Mouse (Mus musculus) liver, embryonic 11.5 days (tissue): ENCODE measurements at regions not wholly inside any gene's neighbourhood (a gene's known extent, or its start where the extent isn't known, plus 50 kb on each side); places are given as distances from the start of the nearest gene placed in this dataset.

Experiments used
- ATAC-seq: fragments of 200-750 bp; cut with Nextera tagmentation; replicated peaks from 2 replicates; pipeline ENCODE4 v1.8.0; 2017; ENCODE audit warnings: moderate number of reproducible peaks, mild to moderate bottlenecking, moderate TSS enrichment, moderate library complexity; ENCODE audit not compliant: low FRiP score
- DNase-seq: peaks from one replicate; pipeline ENCODE4 v3.0.0-alpha.2; 2017; ENCODE audit warnings: low spot score
- H3K27ac ChIP-seq: fragments of 300-500 bp; sonication (generic); 2 replicates; pipeline ENCODE4 v1.5.1; 2014; ENCODE audit warnings: mild to moderate bottlenecking, low read depth, low read length, control low read depth
- H3K27me3 ChIP-seq: fragments of 300-500 bp; sonication (generic); replicated peaks from 2 replicates; pipeline ENCODE4 v1.6.1; 2014; ENCODE audit warnings: low read length, mixed read lengths; ENCODE audit not compliant: control insufficient read depth, insufficient read depth
- H3K36me3 ChIP-seq: fragments of 300-500 bp; sonication (generic); 2 replicates; pipeline ENCODE4 v1.6.1; 2014; ENCODE audit warnings: mild to moderate bottlenecking, low read length, moderate library complexity, mixed read lengths; ENCODE audit not compliant: control insufficient read depth, insufficient read depth
- H3K4me1 ChIP-seq: fragments of 300-500 bp; sonication (generic); replicated peaks from 2 replicates; pipeline ENCODE4 v1.6.1; 2014; ENCODE audit warnings: low read length, mixed read lengths; ENCODE audit not compliant: control insufficient read depth, insufficient read depth
- H3K4me2 ChIP-seq: fragments of 300-500 bp; sonication (generic); 2 replicates; pipeline ENCODE4 v1.6.1; 2014; ENCODE audit warnings: mild to moderate bottlenecking, control low read depth, moderate library complexity
- H3K4me3 ChIP-seq: fragments of 300-500 bp; sonication (generic); 2 replicates; pipeline ENCODE4 v1.5.1; 2014; ENCODE audit warnings: low read depth, low read length, control low read depth
- H3K9ac ChIP-seq: fragments of 300-500 bp; sonication (generic); 2 replicates; pipeline ENCODE4 v1.6.1; 2014; ENCODE audit warnings: low read depth, low read length, control low read depth
- H3K9me3 ChIP-seq: fragments of 300-500 bp; sonication (generic); 2 replicates; pipeline ENCODE4 v1.6.1; 2016; ENCODE audit warnings: low read length, inconsistent platforms, mixed read lengths; ENCODE audit not compliant: control insufficient read depth
- WGBS: fragments of 180-500 bp; shearing (Covaris S2); extraction: QIAGEN DNeasy Blood & Tissue Kit; methylation state at CpG from one replicate; pipeline ENCODE4 v1.1.7; 2014; 5-methylcytosine and 5-hydroxymethylcytosine counted together

- no peak overlapping the region for H3K4me3 ChIP-seq
- no peaks in the 10 kb centered on the region for H3K36me3 ChIP-seq
- H3K27me3 ChIP-seq, result no peaks in the 10 kb centered on the region
- no peak for ATAC-seq
- no peaks in the 10 kb centered on the region for H3K4me1 ChIP-seq
- DNase-seq, result no peak
- WGBS, result 86% methylated on average over 2 of the region's 2 CpGs
- H3K27ac ChIP-seq, result no peak overlapping the region
- no peaks in the 10 kb centered on the region for H3K9me3 ChIP-seq
- H3K4me2 ChIP-seq, result no peak overlapping the region
- H3K9ac ChIP-seq, result no peak overlapping the region
Observed at GRCm38 (mm10) chr8:116268685-116269084, 236.1 kb upstream of the Dynlrb2 start.

- H3K36me3 ChIP-seq, result no peaks in the 10 kb centered on the region
- H3K27me3 ChIP-seq, result no peaks in the 10 kb centered on the region
- no peak overlapping the region for H3K4me3 ChIP-seq
- no peak overlapping the region for H3K27ac ChIP-seq
- H3K4me1 ChIP-seq, result no peaks in the 10 kb centered on the region
- H3K9me3 ChIP-seq, result no peaks in the 10 kb centered on the region
- 86% methylated on average over 9 of the region's 9 CpGs for WGBS
- DNase-seq (no peak), ATAC-seq (no peak)
- no peak overlapping the region for H3K9ac ChIP-seq
- no peak overlapping the region for H3K4me2 ChIP-seq
Observed at GRCm38 (mm10) chr8:116268161-116268560, 236.6 kb upstream of the Dynlrb2 start.

GRCm38 (mm10) chr8:116267021-116267420 is 237.8 kb upstream of the Dynlrb2 start:
- Histone ChIP-seq H3K9me3 (no peaks in the 10 kb centered on the region), H3K4me3 (no peak overlapping the region), H3K27ac (no peak overlapping the region), H3K9ac (no peak overlapping the region), H3K4me1 (no peaks in the 10 kb centered on the region), H3K27me3 (no peaks in the 10 kb centered on the region), H3K4me2 (no peak overlapping the region), H3K36me3 (no peaks in the 10 kb centered on the region)
- WGBS, result 89% methylated on average over 4 of the region's 4 CpGs
- DNase-seq (no peak), ATAC-seq (no peak)

- Histone ChIP-seq H3K9ac (no peak overlapping the region), H3K9me3 (no peaks in the 10 kb centered on the region), H3K4me2 (no peak overlapping the region), H3K27me3 (no peaks in the 10 kb centered on the region), H3K4me1 (no peaks in the 10 kb centered on the region), H3K27ac (no peak overlapping the region), H3K4me3 (no peak overlapping the region), H3K36me3 (no peaks in the 10 kb centered on the region)
- ATAC-seq (no peak), DNase-seq (no peak)
- 81% methylated on average over 3 of the region's 3 CpGs for WGBS
Observed at GRCm38 (mm10) chr8:116265591-116265990, 239.2 kb upstream of the Dynlrb2 start.

- WGBS, result 81% methylated on average over 3 of the region's 3 CpGs
- DNase-seq (no peak), ATAC-seq (no peak)
- no peaks in the 10 kb centered on the region for H3K9me3 ChIP-seq
- no peak overlapping the region for H3K4me2 ChIP-seq
- no peaks in the 10 kb centered on the region for H3K4me1 ChIP-seq
- no peak overlapping the region for H3K4me3 ChIP-seq
- no peaks in the 10 kb centered on the region for H3K27me3 ChIP-seq
- no peak overlapping the region for H3K9ac ChIP-seq
- H3K27ac ChIP-seq, result no peak overlapping the region
- H3K36me3 ChIP-seq, result no peaks in the 10 kb centered on the region
Observed at GRCm38 (mm10) chr8:116264078-116264477, 240.7 kb upstream of the Dynlrb2 start.

- no peak for DNase-seq
- Histone ChIP-seq H3K9me3 (no peaks in the 10 kb centered on the region), H3K4me1 (no peaks in the 10 kb centered on the region), H3K9ac (no peak overlapping the region), H3K27me3 (no peaks in the 10 kb centered on the region), H3K36me3 (no peaks in the 10 kb centered on the region), H3K27ac (no peak overlapping the region), H3K4me3 (no peak overlapping the region), H3K4me2 (no peak overlapping the region)
- WGBS, result 41% methylated on average over 2 of the region's 2 CpGs
- ATAC-seq, result no peak
Observed at GRCm38 (mm10) chr8:116261286-116261685, 243.5 kb upstream of the Dynlrb2 start.

- DNase-seq, result no peak
- Histone ChIP-seq H3K4me1 (no peaks in the 10 kb centered on the region), H3K9ac (no peak overlapping the region), H3K27ac (no peak overlapping the region), H3K27me3 (no peaks in the 10 kb centered on the region), H3K4me3 (no peak overlapping the region), H3K4me2 (no peak overlapping the region), H3K36me3 (no peaks in the 10 kb centered on the region), H3K9me3 (no peaks in the 10 kb centered on the region)
- no peak for ATAC-seq
- WGBS, result 81% methylated on average over 5 of the region's 5 CpGs
Observed at GRCm38 (mm10) chr8:116255398-116255797, 249.4 kb upstream of the Dynlrb2 start.

- Histone ChIP-seq H3K4me2 (no peak overlapping the region), H3K9ac (no peak overlapping the region), H3K27ac (no peak overlapping the region), H3K4me1 (no peaks in the 10 kb centered on the region), H3K4me3 (no peak overlapping the region), H3K27me3 (no peaks in the 10 kb centered on the region), H3K9me3 (no peaks in the 10 kb centered on the region), H3K36me3 (no peaks in the 10 kb centered on the region)
- WGBS, result 40% methylated on average over 7 of the region's 7 CpGs
- no peak for DNase-seq
- ATAC-seq, result no peak
Observed at GRCm38 (mm10) chr8:116252455-116253216, 252.1 kb upstream of the Dynlrb2 start.

GRCm38 (mm10) chr8:116248398-116248797 is 256.4 kb upstream of the Dynlrb2 start:
- H3K9me3 ChIP-seq, result no peaks in the 10 kb centered on the region
- ATAC-seq, result no peak
- 83% methylated on average over 1 of the region's 1 CpGs for WGBS
- H3K4me1 ChIP-seq, result no peaks in the 10 kb centered on the region
- no peak overlapping the region for H3K27ac ChIP-seq
- H3K36me3 ChIP-seq, result no peaks in the 10 kb centered on the region
- no peak overlapping the region for H3K4me2 ChIP-seq
- no peak overlapping the region for H3K4me3 ChIP-seq
- H3K9ac ChIP-seq, result no peak overlapping the region
- no peaks in the 10 kb centered on the region for H3K27me3 ChIP-seq
- DNase-seq, result no peak
